Mouse (Mus musculus) T-helper 1 cell (primary cell): ENCODE measurements around the gene Hormad2.

Experiments
- in situ Hi-C: fragments of 300-600 bp; cut with MboI, MseI; formaldehyde crosslinking; loops from one replicate; pipeline ENCODE4 v1.15.1; 2025; ENCODE audit warnings: high pct_unique_total_duplicates

Hormad2 gene

GRCm38 (mm10) chr11:4303033-4303432 is 137.9 kb downstream of the Hormad2 start:
- in situ Hi-C loops, result no loop called here

- in situ Hi-C loops, result no loop called here
Measured at GRCm38 (mm10) chr11:4302363-4302913, 138.5 kb downstream of the Hormad2 start.

GRCm38 (mm10) chr11:4300683-4301082 is 140.2 kb downstream of the Hormad2 start:
- in situ Hi-C loops, result no loop called here

- in situ Hi-C loops, result no loop called here
Measured at GRCm38 (mm10) chr11:4299735-4300474, 141.0 kb downstream of the Hormad2 start.

- in situ Hi-C loops, result no loop called here
Measured at GRCm38 (mm10) chr11:4299191-4299590, 141.7 kb downstream of the Hormad2 start.

GRCm38 (mm10) chr11:4298615-4299014 is 142.3 kb downstream of the Hormad2 start:
- in situ Hi-C loops, result no loop called here

- in situ Hi-C loops, result no loop called here
Measured at GRCm38 (mm10) chr11:4297753-4298152, 143.2 kb downstream of the Hormad2 start.

GRCm38 (mm10) chr11:4296610-4297275 is 144.2 kb downstream of the Hormad2 start:
- in situ Hi-C loops, result no loop called here
